Mouse (Mus musculus) megakaryocyte, embryonic 14.5 days (primary cell): ENCODE data around the gene Cemip.

ENCODE experiments used
- FLI1 ChIP-seq: IDR thresholded peaks from 2 replicates; pipeline ENCODE4 v1.6.1; 2012; ENCODE audit warnings: low read length, inconsistent platforms, mixed read lengths
- GATA1 ChIP-seq: IDR thresholded peaks from 3 replicates; pipeline ENCODE4 v1.6.1; 2012; ENCODE audit warnings: mixed read lengths, low read length, inconsistent platforms, borderline replicate concordance

- no peak for TF ChIP-seq GATA1
- TF ChIP-seq FLI1 = no peak
These were observed 26.2 kb upstream of the Cemip start for GRCm38 (mm10) chr7:84112351-84113034.
